Mouse (Mus musculus) cerebellum, adult 9-10 months (tissue): ENCODE results near the gene Rad51b.

Source experiments
- DNase-seq: peaks from one replicate; pipeline ENCODE4 v3.0.0; 2022

The Rad51b gene

GRCm38 (mm10) chr12:79585336-79585735, 288.3 kb downstream of the Rad51b start:
- DNase-seq = no peak

- DNase-seq = no peak
Measured at GRCm38 (mm10) chr12:79588831-79589230, 291.7 kb downstream of the Rad51b start.

- DNase-seq = no peak
Measured at GRCm38 (mm10) chr12:79592206-79592605, 295.1 kb downstream of the Rad51b start.

GRCm38 (mm10) chr12:79596842-79597241, 299.8 kb downstream of the Rad51b start:
- DNase-seq = no peak

- DNase-seq = no peak
Measured at GRCm38 (mm10) chr12:79597351-79597750, 300.3 kb downstream of the Rad51b start.

- DNase-seq = no peak
Measured at GRCm38 (mm10) chr12:79597786-79598185, 300.7 kb downstream of the Rad51b start.

GRCm38 (mm10) chr12:79598496-79598895, 301.4 kb downstream of the Rad51b start:
- DNase-seq = no peak

- DNase-seq = no peak
Measured at GRCm38 (mm10) chr12:79598901-79599300, 301.8 kb downstream of the Rad51b start.

GRCm38 (mm10) chr12:79600149-79600769, 303.2 kb downstream of the Rad51b start:
- DNase-seq = no peak

GRCm38 (mm10) chr12:79602641-79603040, 305.6 kb downstream of the Rad51b start:
- no peak for DNase-seq

GRCm38 (mm10) chr12:79604850-79605249, 307.8 kb downstream of the Rad51b start:
- DNase-seq = no peak

- DNase-seq = no peak
Measured at GRCm38 (mm10) chr12:79606197-79606631, 309.1 kb downstream of the Rad51b start.

GRCm38 (mm10) chr12:79609399-79610010, 312.4 kb downstream of the Rad51b start:
- DNase-seq = no peak

GRCm38 (mm10) chr12:79610511-79611103, 313.5 kb downstream of the Rad51b start:
- no peak for DNase-seq

GRCm38 (mm10) chr12:79611665-79612064, 314.6 kb downstream of the Rad51b start:
- DNase-seq = no peak

GRCm38 (mm10) chr12:79612334-79613060, 315.4 kb downstream of the Rad51b start:
- DNase-seq = peak; percentile 93

- DNase-seq = no peak
Measured at GRCm38 (mm10) chr12:79613061-79613788, 316.1 kb downstream of the Rad51b start.

- peak; percentile 14 for DNase-seq
Measured at GRCm38 (mm10) chr12:79613846-79614582, 316.9 kb downstream of the Rad51b start.

- no peak for DNase-seq
Measured at GRCm38 (mm10) chr12:79614583-79614953, 317.5 kb downstream of the Rad51b start.

GRCm38 (mm10) chr12:79615717-79616316, 318.7 kb downstream of the Rad51b start:
- DNase-seq = no peak

GRCm38 (mm10) chr12:79619009-79619408, 321.9 kb downstream of the Rad51b start:
- DNase-seq = no peak

- no peak for DNase-seq
Measured at GRCm38 (mm10) chr12:79620693-79621092, 323.6 kb downstream of the Rad51b start.
